Mouse (Mus musculus): Measurements from ENCODE around the gene Aven. TPM values are rescaled to one million over a fixed set of nuclear protein-coding genes. Genes with fewer than 3 reads are reported as not detected.

The Aven gene
- polyA plus RNA-seq, 1 experiment: not detected

DNA sequence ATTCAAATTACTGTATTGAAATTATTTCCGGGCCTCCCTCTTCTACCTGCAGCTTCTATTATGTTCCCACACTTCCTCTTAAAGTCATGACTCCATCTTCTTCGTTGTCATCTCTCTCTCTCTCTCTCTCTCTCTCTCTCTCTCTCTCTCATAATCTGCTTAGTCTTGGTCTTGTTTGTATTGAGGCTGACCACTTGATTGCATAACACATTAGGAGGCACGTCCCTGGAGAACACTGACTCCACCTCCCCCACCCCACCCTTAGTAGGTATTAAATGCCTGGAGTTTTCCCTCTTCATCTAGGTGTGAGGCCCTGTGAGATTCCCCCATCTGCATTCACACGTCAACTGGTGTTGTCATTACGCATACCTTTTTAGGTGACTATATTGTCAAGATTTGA, 103.7 kb downstream of the Aven start:
- WGBS: 82% methylated on average over 5 of the region's 5 CpGs
- TF ChIP-seq CTCF (IDR thresholded peaks at IDR 0.05; ENCODE audit: insufficient read depth, low read depth, low read length) (no peak), POLR2A (IDR thresholded peaks at IDR 0.05; ENCODE audit: insufficient read depth, low read depth, low read length) (no peak)
- H3K4me1 ChIP-seq (ENCODE audit: control insufficient read depth, insufficient read depth, low read length): peaks cover 3% of the 10 kb centered on the region; the same call in 1 of the 2 replicates
- no peak overlapping the region for H3K4me3 ChIP-seq (ENCODE audit: insufficient read depth, low read depth, low read length)
- H3K27ac ChIP-seq (ENCODE audit: insufficient read depth, low read depth, low read length): no peak overlapping the region

DNA sequence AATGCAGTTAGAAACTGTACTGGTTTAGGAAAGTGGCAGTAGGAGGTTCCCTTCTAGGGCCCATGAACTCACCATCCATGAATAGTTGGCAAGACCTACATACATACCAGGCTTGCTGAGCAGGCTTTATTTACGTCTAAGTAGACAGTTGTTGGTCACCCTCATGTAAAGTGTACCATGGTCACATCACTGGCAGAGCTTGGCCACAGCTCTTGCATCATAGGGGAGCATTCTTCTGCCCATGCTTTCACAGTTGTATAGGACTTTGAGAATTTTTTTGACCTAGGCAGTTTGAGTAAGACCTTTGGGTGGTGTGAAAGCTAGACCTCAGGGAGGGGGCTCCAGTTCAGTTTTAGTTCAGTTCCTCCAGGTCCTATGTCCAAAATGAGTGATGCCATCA, 104.3 kb downstream of the Aven start:
- no peak overlapping the region for H3K4me3 ChIP-seq (ENCODE audit: insufficient read depth, low read depth, low read length)

DNA sequence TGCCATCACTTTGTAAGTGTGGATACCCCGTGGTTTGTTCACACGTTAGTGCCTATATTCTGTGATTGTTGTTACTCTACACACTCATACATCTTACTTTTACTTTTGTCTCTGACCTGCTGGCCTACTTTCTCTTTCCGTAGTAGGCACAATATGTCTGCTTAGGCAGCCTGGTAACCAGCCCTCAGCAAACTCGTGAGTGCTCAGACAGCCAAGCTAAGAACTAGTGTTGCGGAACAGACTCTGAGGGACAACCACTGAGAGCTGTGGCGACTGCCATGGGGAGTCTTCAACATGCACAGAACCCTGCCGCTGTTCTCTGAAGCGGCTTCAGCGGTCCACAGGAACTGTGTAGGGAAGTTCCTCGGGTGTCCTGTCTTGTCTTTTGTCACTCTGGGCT, 107.5 kb downstream of the Aven start:
- Histone ChIP-seq H3K4me3 (ENCODE audit: insufficient read depth, low read depth, low read length) (no peak overlapping the region), H3K4me1 (ENCODE audit: control insufficient read depth, insufficient read depth, low read length) (peaks cover 3% of the 10 kb centered on the region), H3K27ac (ENCODE audit: insufficient read depth, low read depth, low read length) (no peak overlapping the region)
- TF ChIP-seq POLR2A (IDR thresholded peaks at IDR 0.05; ENCODE audit: insufficient read depth, low read depth, low read length): no peak
- TF ChIP-seq CTCF (IDR thresholded peaks at IDR 0.05; ENCODE audit: insufficient read depth, low read depth, low read length): no peak
- WGBS: 75% methylated on average over 10 of the region's 10 CpGs

More for the DNA sequence above, 104.3 kb downstream of the Aven start:
- 90% methylated on average over 1 of the region's 1 CpGs for WGBS
- TF ChIP-seq POLR2A (IDR thresholded peaks at IDR 0.05; ENCODE audit: insufficient read depth, low read depth, low read length) (no peak), CTCF (IDR thresholded peaks at IDR 0.05; ENCODE audit: insufficient read depth, low read depth, low read length) (no peak)
- Histone ChIP-seq H3K4me1 (ENCODE audit: control insufficient read depth, insufficient read depth, low read length) (no peaks in the 10 kb centered on the region), H3K27ac (ENCODE audit: insufficient read depth, low read depth, low read length) (no peak overlapping the region)

DNA sequence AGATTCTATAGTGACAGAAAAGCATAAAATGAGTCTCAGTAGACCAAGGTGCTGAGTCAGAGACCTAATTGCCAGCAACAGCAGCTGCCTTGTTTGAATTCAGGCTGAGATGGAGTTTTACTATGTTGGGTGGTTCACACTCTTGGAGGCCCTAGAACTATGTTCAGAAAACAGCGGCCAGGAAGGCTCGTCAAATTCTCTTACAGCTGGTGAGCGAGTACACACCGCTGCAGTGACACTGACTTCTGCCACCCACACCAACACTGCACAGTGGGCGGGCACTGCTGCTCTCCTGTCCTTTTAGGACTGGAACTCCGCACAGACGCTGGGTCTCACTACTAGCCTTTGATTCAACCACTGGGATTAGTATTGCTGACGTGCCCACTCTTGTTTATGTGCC, 109.7 kb downstream of the Aven start:
- TF ChIP-seq POLR2A (IDR thresholded peaks at IDR 0.05; ENCODE audit: insufficient read depth, low read depth, low read length): no peak
- no peak for TF ChIP-seq CTCF (IDR thresholded peaks at IDR 0.05; ENCODE audit: insufficient read depth, low read depth, low read length)
- H3K4me3 ChIP-seq (ENCODE audit: insufficient read depth, low read depth, low read length): no peak overlapping the region
- WGBS: 36% methylated on average over 8 of the region's 8 CpGs
- H3K27ac ChIP-seq (ENCODE audit: insufficient read depth, low read depth, low read length): no peak overlapping the region
- peaks cover 3% of the 10 kb centered on the region for H3K4me1 ChIP-seq (ENCODE audit: control insufficient read depth, insufficient read depth, low read length)

DNA sequence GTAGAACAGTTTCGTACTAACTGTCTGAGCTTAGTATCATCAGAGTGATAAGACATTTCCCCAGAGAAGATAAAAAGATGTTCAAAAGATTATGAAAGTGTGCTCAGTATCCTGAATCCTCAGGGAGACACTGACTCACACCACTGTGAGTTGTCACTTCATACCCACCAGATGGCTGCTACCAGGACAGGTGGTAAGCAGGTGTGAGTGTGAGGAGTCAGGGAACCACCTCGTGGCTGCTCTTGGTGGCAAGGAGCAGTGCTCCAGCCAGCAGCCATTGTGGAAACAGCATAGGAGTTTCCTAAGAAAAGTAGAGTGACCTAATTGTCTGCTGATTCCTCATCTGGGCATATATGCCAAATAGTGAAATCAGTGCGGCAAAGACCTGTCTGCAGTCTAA, 113.8 kb downstream of the Aven start:
- Histone ChIP-seq H3K4me1 (ENCODE audit: control insufficient read depth, insufficient read depth, low read length) (peaks cover 3% of the 10 kb centered on the region), H3K27ac (ENCODE audit: insufficient read depth, low read depth, low read length) (no peak overlapping the region), H3K4me3 (ENCODE audit: insufficient read depth, low read depth, low read length) (no peak overlapping the region)
- TF ChIP-seq POLR2A (IDR thresholded peaks at IDR 0.05; ENCODE audit: insufficient read depth, low read depth, low read length) (no peak), CTCF (IDR thresholded peaks at IDR 0.05; ENCODE audit: insufficient read depth, low read depth, low read length) (no peak)
- 84% methylated on average over 3 of the region's 3 CpGs for WGBS

DNA sequence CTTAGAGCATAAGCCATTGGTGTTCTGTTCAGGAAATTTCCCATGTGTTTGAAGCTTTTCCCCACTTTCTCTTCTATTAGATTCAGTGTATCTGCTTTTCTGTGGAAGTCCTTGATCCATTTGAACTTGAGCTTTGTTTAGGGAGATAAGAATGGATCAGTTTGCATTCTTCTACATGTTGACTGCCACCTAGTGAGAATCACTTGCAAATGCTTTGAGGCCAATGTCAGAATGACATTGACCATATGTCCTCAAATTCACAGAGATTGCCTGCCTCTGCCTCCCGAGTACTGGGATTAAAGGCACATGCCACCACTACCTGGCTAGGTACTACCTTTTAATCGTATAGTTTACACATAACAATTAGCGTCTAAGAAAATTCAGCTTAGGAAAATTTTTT, 119.9 kb downstream of the Aven start:
- WGBS: 85% methylated on average over 3 of the region's 3 CpGs
- H3K4me3 ChIP-seq (ENCODE audit: insufficient read depth, low read depth, low read length): no peak overlapping the region
- no peak overlapping the region for H3K27ac ChIP-seq (ENCODE audit: insufficient read depth, low read depth, low read length)
- no peaks in the 10 kb centered on the region for H3K4me1 ChIP-seq (ENCODE audit: control insufficient read depth, insufficient read depth, low read length)
- no peak for TF ChIP-seq POLR2A (IDR thresholded peaks at IDR 0.05; ENCODE audit: insufficient read depth, low read depth, low read length)

DNA sequence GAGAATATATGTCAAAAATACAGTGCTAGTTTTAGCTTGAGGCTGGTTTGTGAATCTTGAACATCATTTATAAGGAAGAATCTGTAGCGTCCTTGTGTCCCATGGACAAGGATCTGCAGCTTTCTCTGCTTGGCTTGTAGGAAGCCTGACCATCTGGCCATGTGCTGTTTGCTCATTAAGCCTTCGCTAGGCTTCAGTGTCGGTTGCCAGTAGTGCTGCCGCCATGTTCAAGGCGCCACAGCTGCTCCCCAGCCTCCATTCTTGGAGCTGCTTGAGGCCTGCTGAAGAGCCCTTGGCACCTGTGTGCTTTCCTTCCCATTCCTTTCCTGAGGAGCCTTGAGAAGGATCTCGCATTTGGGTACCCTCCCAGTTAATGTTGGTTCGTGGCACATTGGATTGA, 121.6 kb downstream of the Aven start:
- Histone ChIP-seq H3K27ac (ENCODE audit: insufficient read depth, low read depth, low read length) (no peak overlapping the region), H3K4me3 (ENCODE audit: insufficient read depth, low read depth, low read length) (no peak overlapping the region), H3K4me1 (ENCODE audit: control insufficient read depth, insufficient read depth, low read length) (no peaks in the 10 kb centered on the region)
- 88% methylated on average over 7 of the region's 7 CpGs for WGBS
- no peak for TF ChIP-seq POLR2A (IDR thresholded peaks at IDR 0.05; ENCODE audit: insufficient read depth, low read depth, low read length)

DNA sequence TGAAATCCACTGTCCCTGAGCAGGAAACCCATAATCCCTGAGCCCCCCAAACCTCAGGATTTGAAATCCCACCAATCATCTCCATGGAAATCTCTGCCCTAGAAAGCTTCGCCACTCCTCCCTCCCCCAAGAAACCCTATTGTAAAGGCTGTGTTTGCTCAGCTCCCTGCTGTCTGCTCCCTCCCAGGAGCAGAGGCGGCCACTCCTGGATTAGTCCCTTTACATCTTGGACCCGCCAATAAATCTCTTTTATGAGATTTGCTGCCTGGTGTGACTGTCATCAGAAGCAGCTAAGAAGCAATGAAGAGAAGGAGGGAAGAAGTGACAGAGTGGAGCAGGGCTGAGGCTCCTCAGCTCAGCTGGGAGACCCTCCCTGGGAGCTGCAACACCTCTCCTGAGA, 124.4 kb downstream of the Aven start:
- Histone ChIP-seq H3K4me1 (ENCODE audit: control insufficient read depth, insufficient read depth, low read length) (no peaks in the 10 kb centered on the region), H3K4me3 (ENCODE audit: insufficient read depth, low read depth, low read length) (no peak overlapping the region), H3K27ac (ENCODE audit: insufficient read depth, low read depth, low read length) (no peak overlapping the region)
- TF ChIP-seq POLR2A (IDR thresholded peaks at IDR 0.05; ENCODE audit: insufficient read depth, low read depth, low read length) (no peak), CTCF (IDR thresholded peaks at IDR 0.05; ENCODE audit: insufficient read depth, low read depth, low read length) (no peak)
- WGBS: 35% methylated on average over 3 of the region's 3 CpGs

DNA sequence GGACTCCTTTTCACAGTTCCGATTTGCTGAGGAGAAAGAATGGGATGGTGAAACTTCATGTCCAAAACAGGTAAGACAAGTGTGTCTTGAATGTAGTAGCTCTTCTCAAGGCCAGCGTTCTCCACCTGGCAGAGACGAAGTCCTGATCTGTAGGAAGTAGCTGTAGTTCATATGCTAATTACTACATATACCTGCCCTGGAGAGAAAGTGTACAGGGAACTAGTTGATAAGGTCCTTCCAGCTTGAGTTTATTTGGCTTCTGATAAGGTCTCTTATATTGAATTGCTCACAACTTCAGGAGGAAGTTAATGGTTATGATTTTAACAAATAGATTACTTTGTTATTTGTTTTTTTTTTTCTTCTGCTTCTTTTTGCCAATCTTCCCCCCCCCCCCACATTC, 132.4 kb downstream of the Aven start:
- no peak for TF ChIP-seq CTCF (IDR thresholded peaks at IDR 0.05; ENCODE audit: insufficient read depth, low read depth, low read length)
- TF ChIP-seq POLR2A (IDR thresholded peaks at IDR 0.05; ENCODE audit: insufficient read depth, low read depth, low read length): no peak
- no peaks in the 10 kb centered on the region; the same call in 1 of the 2 replicates for H3K4me1 ChIP-seq (ENCODE audit: control insufficient read depth, insufficient read depth, low read length)
- 93% methylated on average over 3 of the region's 3 CpGs for WGBS
- no peak overlapping the region for H3K27ac ChIP-seq (ENCODE audit: insufficient read depth, low read depth, low read length)
- no peak overlapping the region for H3K4me3 ChIP-seq (ENCODE audit: insufficient read depth, low read depth, low read length)

DNA sequence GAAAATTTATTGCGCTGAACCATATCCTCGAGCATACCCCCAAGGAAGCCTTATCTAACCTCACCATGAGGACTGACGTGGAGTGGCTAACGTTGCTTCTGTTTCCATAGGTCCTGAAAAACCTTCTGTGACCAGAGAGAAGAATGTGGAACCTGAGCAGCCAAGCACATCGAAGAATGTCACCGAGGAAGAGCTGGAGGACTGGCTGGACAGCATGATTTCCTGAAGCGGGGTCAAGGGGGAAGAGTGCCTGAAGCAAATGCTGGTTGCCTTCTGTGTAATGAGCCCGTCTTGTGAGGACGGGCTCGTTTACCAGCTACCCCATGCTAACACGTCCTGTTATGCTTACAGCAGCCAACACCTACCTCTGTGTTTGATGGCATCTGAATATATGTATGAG, 137.9 kb downstream of the Aven start:
- no peak overlapping the region for H3K27ac ChIP-seq (ENCODE audit: insufficient read depth, low read depth, low read length)
- H3K4me1 ChIP-seq (ENCODE audit: control insufficient read depth, insufficient read depth, low read length): peaks cover 2% of the 10 kb centered on the region; the same call in 1 of the 2 replicates
- WGBS: 90% methylated on average over 11 of the region's 11 CpGs
- no peak for TF ChIP-seq POLR2A (IDR thresholded peaks at IDR 0.05; ENCODE audit: insufficient read depth, low read depth, low read length)
- no peak for TF ChIP-seq CTCF (IDR thresholded peaks at IDR 0.05; ENCODE audit: insufficient read depth, low read depth, low read length)
- H3K4me3 ChIP-seq (ENCODE audit: insufficient read depth, low read depth, low read length): no peak overlapping the region

All from olfactory bulb, adult 2 months (tissue).